Mouse (Mus musculus): ENCODE data around the gene H2-M5.

DNA sequence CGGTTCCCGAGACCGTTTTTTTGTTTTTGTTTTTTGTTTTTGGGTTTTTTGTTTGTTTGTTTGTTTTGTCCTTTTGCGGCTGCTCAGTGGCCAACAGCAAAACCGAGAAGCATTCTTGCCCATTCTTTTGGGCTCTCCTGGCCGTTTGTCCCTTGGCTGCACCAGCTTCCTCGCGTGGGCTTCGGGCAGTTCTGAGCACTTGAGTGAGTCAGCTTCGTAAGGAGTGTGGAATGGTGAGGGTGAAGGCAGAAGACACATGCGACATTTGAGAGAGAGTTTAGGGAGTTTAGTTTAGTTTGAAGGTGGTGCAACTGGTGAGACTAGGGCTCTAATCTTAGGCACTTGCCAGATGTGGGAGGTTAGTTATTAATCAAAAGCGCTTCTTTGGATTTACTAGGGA lies 30.5 kb downstream of the H2-M5 start:
- no peak for TF ChIP-seq POLR2A (IDR thresholded peaks at IDR 0.05; ENCODE audit: borderline replicate concordance, extremely low read depth, insufficient read depth, insufficient read length, poor library complexity, severe bottlenecking)
- TF ChIP-seq CTCF (IDR thresholded peaks at IDR 0.05; ENCODE audit: borderline replicate concordance, extremely low read depth, insufficient read depth, insufficient read length) = no peak

All from brain, embryonic 14.5 days (tissue).